8 mouse cellular contexts compared by ENCODE assay signal in the genomic region with DNA sequence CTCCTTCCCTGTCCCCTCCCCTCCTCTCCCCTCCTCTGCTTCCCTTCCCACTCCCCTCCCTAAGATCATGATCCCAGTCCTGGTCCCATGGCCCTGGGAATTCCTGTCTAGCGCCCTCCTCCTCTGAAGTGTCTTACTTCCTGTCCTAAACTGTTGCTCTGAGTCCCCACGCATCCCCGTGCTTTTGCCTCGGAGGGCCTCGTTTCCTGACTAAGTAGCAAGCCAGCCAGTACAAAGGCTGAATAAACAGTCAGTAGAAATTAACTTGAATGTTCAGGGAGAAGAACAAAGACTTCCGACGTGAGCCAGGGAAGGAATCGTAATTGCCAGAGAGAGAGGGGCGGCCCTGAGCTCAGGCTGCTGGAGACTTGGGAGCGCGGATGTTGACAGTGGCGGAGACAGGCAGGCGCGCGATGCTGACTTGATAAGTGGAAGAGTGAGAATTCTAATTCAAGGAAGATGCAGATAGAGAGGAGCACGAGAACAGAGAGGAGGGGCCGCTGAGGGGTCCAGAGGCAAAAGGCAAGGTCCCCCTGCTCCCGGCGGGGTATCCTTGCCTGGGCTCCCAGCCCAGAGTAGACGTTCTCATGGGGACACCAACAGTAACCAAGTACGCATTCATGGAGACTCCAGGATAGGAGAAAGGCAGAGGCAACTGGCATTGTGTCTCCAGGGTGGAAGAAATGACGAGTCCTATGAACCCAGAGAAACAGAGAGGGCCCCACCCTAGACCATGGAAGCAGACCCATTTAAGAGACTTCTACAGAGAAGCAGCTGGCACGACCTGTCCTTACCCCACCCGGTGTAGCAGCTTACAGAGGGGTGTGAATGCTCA. TPM values are rescaled to one million over a fixed set of nuclear protein-coding genes. Genes with fewer than 3 reads are reported as not detected.
DNase-seq lines count a peak whose midpoint lies in the region; ATAC-seq lines count a peak whose summit lies in the region.

No protein-coding gene starts in this region.

- WGBS in forebrain, embryonic 13.5 days = 9% methylated on average over 24 of the region's 24 CpGs
- 10% methylated on average over 24 of the region's 24 CpGs for WGBS in intestine, embryonic 14.5 days

- H3K36me3 ChIP-seq in forebrain, embryonic 13.5 days (ENCODE audit: poor library complexity, severe bottlenecking) = no peaks in the 10 kb centered on the region
- H3K36me3 ChIP-seq in intestine, embryonic 14.5 days (ENCODE audit: control insufficient read depth, insufficient read depth, low read length) = no peaks in the 10 kb centered on the region

- H3K9me3 ChIP-seq in forebrain, embryonic 13.5 days (replicated peaks) = no peaks in the 10 kb centered on the region
- no peaks in the 10 kb centered on the region for H3K9me3 ChIP-seq in intestine, embryonic 14.5 days (ENCODE audit: control insufficient read depth, low read length)

- peak overlapping the region; percentile 39 for H3K4me2 ChIP-seq in forebrain, embryonic 13.5 days
- H3K4me2 ChIP-seq in intestine, embryonic 14.5 days (ENCODE audit: low read length) = peak overlapping the region; percentile 36

- H3K27me3 ChIP-seq in forebrain, embryonic 13.5 days = no peaks in the 10 kb centered on the region
- peaks cover 9% of the 10 kb centered on the region; the same call in 1 of the 2 replicates for H3K27me3 ChIP-seq in intestine, embryonic 14.5 days (replicated peaks; ENCODE audit: control insufficient read depth, insufficient read depth, low read length)

- H3K27ac ChIP-seq in forebrain, embryonic 13.5 days = peak overlapping the region; percentile 61
- H3K27ac ChIP-seq in intestine, embryonic 14.5 days (ENCODE audit: low read depth) = no peak overlapping the region

- H3K4me1 ChIP-seq in forebrain, embryonic 13.5 days = peaks cover 36% of the 10 kb centered on the region
- H3K4me1 ChIP-seq in intestine, embryonic 14.5 days (replicated peaks; ENCODE audit: control insufficient read depth, insufficient read depth, low read length) = peaks cover 11% of the 10 kb centered on the region

- H3K9ac ChIP-seq in forebrain, embryonic 13.5 days = peak overlapping the region; percentile 12; the same call in 1 of the 2 replicates
- no peak overlapping the region for H3K9ac ChIP-seq in intestine, embryonic 14.5 days (ENCODE audit: low read length)

- intact Hi-C loops in heart, postnatal 36 days (cut with DNase I) = loop anchor here (2.0 to 5.0 kb wide), 4 partner anchors 266 to 854 kb away; no protein-coding TSS in a partner anchor

- H3K4me3 ChIP-seq in forebrain, embryonic 13.5 days = peak overlapping the region; percentile 3; the same call in 1 of the 2 replicates
- H3K4me3 ChIP-seq in intestine, embryonic 14.5 days (ENCODE audit: low read depth, low read length) = peak overlapping the region; percentile 9; the same call in 1 of the 2 replicates

- peak; percentile 96 for DNase-seq in heart, adult 11 months
- no peak for DNase-seq in heart, postnatal 36 days
- DNase-seq in intestine, embryonic 14.5 days (ENCODE audit: low spot score) = peak; percentile 63
- DNase-seq in mesoderm, embryonic 11.5 days (ENCODE audit: low read depth, low spot score) = peak; percentile 46
- DNase-seq in spleen, postnatal 10 days (ENCODE audit: low spot score in 2 of 2) = no peak
- DNase-seq in layer of hippocampus, adult 11-12 months (ENCODE audit: low spot score) = no peak
- no peak for DNase-seq in right cerebral cortex, postnatal 10 days (ENCODE audit: low spot score in 2 of 2)

- ATAC-seq in forebrain, embryonic 13.5 days = peak; percentile 34
- ATAC-seq in intestine, embryonic 14.5 days (replicated peaks; ENCODE audit: low FRiP score, low TSS enrichment, low read depth) = no peak

RNA-seq across cellular contexts. Expression of a gene that starts 43.4 kb away (rescaled TPM):
- 100 to 1,000 TPM; 117 to 139 TPM for total RNA-seq in heart, postnatal 36 days (2021)
- polyA plus RNA-seq in forebrain, embryonic 13.5 days (2015; fragmentation: Nextera tagmentation; extraction: Ambion mirVana) = 21.8 and 26.4 TPM in 2 replicates
- polyA plus RNA-seq in intestine, embryonic 14.5 days (2014; fragmentation: Nextera tagmentation; extraction: Ambion mirVana) = 26.7 and 28.2 TPM in 2 replicates

Comparison
In these comparisons a context has a peak if more than half of its experiments do, and no peak if none do; other contexts are left out.
1. DNase-seq: peak in heart, adult 11 months (single experiment), intestine, embryonic 14.5 days (single experiment) and mesoderm, embryonic 11.5 days (single experiment); none in heart, postnatal 36 days (0 of 2), spleen, postnatal 10 days (0 of 2), layer of hippocampus, adult 11-12 months (single experiment) and right cerebral cortex, postnatal 10 days (0 of 2).